Mouse (Mus musculus) inflammation-experienced regulatory T-cells, adult 16 weeks (primary cell): ENCODE data around the gene Olfr1377. TPM values are rescaled to one million over a fixed set of nuclear protein-coding genes. Genes with fewer than 3 reads are reported as not detected.

Experiments
- polyA plus RNA-seq: library from polyadenylated mRNA; unstranded; fragments of 100-300 nt; shearing (Covaris generic); gene quantifications from one replicate; pipeline ENCODE4 v1.2.1, GENCODE M21; 2017

Olfr1377 gene
- not detected for polyA plus RNA-seq

GRCm38 (mm10) chr11:50981667-50982066, at the start of gene Olfr1377:
Olfr1377 (plus strand) TSS chr11:50981967.

GRCm38 (mm10) chr11:50943506-50943905, 38.3 kb upstream of the Olfr1377 start, which contains the start of gene 4933414I15Rik:
4933414I15Rik (minus strand) TSS chr11:50943765.

GRCm38 (mm10) chr11:50953665-50954064, 28.1 kb upstream of the Olfr1377 start, which contains the start of gene Prop1:
Prop1 (minus strand) TSS chr11:50953765.

GRCm38 (mm10) chr11:50966230-50966629, 15.5 kb upstream of the Olfr1377 start, which contains the start of gene Olfr1378:
Olfr1378 (plus strand) TSS chr11:50966530.

GRCm38 (mm10) chr11:51003296-51003695, 21.5 kb downstream of the Olfr1377 start, which contains the start of gene Olfr51:
Olfr51 (plus strand) TSS chr11:51003596.

GRCm38 (mm10) chr11:51013936-51014335, 32.2 kb downstream of the Olfr1377 start, which contains the start of gene Olfr54:
Olfr54 (plus strand) TSS chr11:51014236.

Other genes with a start within 250 kb of the Olfr1377 start
- gene Zfp354c, start 154.2 kb upstream of the Olfr1377 start, polyA plus RNA-seq, result 4.0 TPM
- gene Zfp879, start 140.4 kb upstream of the Olfr1377 start, polyA plus RNA-seq, result 0.13 TPM
- gene Grm6, start 131.3 kb upstream of the Olfr1377 start, polyA plus RNA-seq, result 0.13 TPM
- gene Zfp454, start 94.3 kb upstream of the Olfr1377 start, polyA plus RNA-seq, result not detected
- 1.6 TPM for gene Zfp2, start 65.8 kb upstream of the Olfr1377 start, polyA plus RNA-seq
- gene Zfp354b, start 50.3 kb upstream of the Olfr1377 start, polyA plus RNA-seq, result not detected
- not detected for gene 4933414I15Rik, start 38.2 kb upstream of the Olfr1377 start, polyA plus RNA-seq
- gene Prop1, start 28.2 kb upstream of the Olfr1377 start, polyA plus RNA-seq, result not detected
- gene Olfr1378, start 15.4 kb upstream of the Olfr1377 start, polyA plus RNA-seq, result not detected
- gene Olfr51, start 21.6 kb downstream of the Olfr1377 start, polyA plus RNA-seq, result not detected
- not detected for gene Olfr54, start 32.3 kb downstream of the Olfr1377 start, polyA plus RNA-seq
- gene Olfr1375, start 66.1 kb downstream of the Olfr1377 start, polyA plus RNA-seq, result not detected
- gene Zfp354a, start 77.3 kb downstream of the Olfr1377 start, polyA plus RNA-seq, result not detected
- gene Gm12569, start 238.5 kb downstream of the Olfr1377 start, polyA plus RNA-seq, result not detected